Mouse (Mus musculus) thymus, postnatal 0 days (tissue): ENCODE measurements around the gene Pola1. TPM values are rescaled to one million over a fixed set of nuclear protein-coding genes. Genes with fewer than 3 reads are reported as not detected.
A peak's percentile ranks its signal among the peaks of the same experiment; 100 is the strongest.
"Not testable (repeated sequence)": the region's sequence is repeated elsewhere in the genome, so short reads cannot be mapped to it uniquely, and the experiment has no call there.

Source experiments
- DNase-seq: peaks from one replicate; pipeline ENCODE4 v3.0.0-alpha.2; 2015; ENCODE audit warnings: low spot score
- polyA plus RNA-seq: library from polyadenylated mRNA; unstranded; fragments of >200 nt; fragmentation: Nextera tagmentation; extraction: Ambion mirVana; gene quantifications from 2 replicates; pipeline ENCODE4 v1.2.1, GENCODE M21; 2015

Pola1 gene
- polyA plus RNA-seq, 1 experiment from 2014 or later, result 15.9 TPM

- DNase-seq, result peak; percentile 23
Observed at GRCm38 (mm10) chrX:93465711-93466110, 166.2 kb downstream of the Pola1 start.

GRCm38 (mm10) chrX:93429738-93430260, 202.2 kb downstream of the Pola1 start:
- DNase-seq, result no peak

GRCm38 (mm10) chrX:93428956-93429737, 202.8 kb downstream of the Pola1 start:
- no peak for DNase-seq

GRCm38 (mm10) chrX:93400871-93401270, 231.1 kb downstream of the Pola1 start:
- DNase-seq, result not testable (repeated sequence)

- no peak for DNase-seq
Observed at GRCm38 (mm10) chrX:93397089-93397488, 234.9 kb downstream of the Pola1 start.

- no peak for DNase-seq
Observed at GRCm38 (mm10) chrX:93377285-93377972, 254.5 kb downstream of the Pola1 start.

- no peak for DNase-seq
Observed at GRCm38 (mm10) chrX:93373503-93373902, 258.5 kb downstream of the Pola1 start.

- no peak for DNase-seq
Observed at GRCm38 (mm10) chrX:93369708-93370107, 262.2 kb downstream of the Pola1 start.

GRCm38 (mm10) chrX:93368211-93368610, 263.7 kb downstream of the Pola1 start:
- no peak for DNase-seq

- DNase-seq, result no peak
Observed at GRCm38 (mm10) chrX:93321336-93321735, 310.6 kb downstream of the Pola1 start.

- DNase-seq, result no peak
Observed at GRCm38 (mm10) chrX:93319979-93320378, 312.0 kb downstream of the Pola1 start.

- DNase-seq, result no peak
Observed at GRCm38 (mm10) chrX:93317577-93317976, 314.4 kb downstream of the Pola1 start.

GRCm38 (mm10) chrX:93305780-93306179, 326.2 kb downstream of the Pola1 start:
- DNase-seq, result no peak

- no peak for DNase-seq
Observed at GRCm38 (mm10) chrX:93301798-93302197, 330.2 kb downstream of the Pola1 start.

- no peak for DNase-seq
Observed at GRCm38 (mm10) chrX:93300183-93300815, 331.7 kb downstream of the Pola1 start.

- no peak for DNase-seq
Observed at GRCm38 (mm10) chrX:93299771-93300170, 332.2 kb downstream of the Pola1 start.

- DNase-seq, result no peak
Observed at GRCm38 (mm10) chrX:93299046-93299626, 332.8 kb downstream of the Pola1 start.

- no peak for DNase-seq
Observed at GRCm38 (mm10) chrX:93297001-93297441, 334.9 kb downstream of the Pola1 start.

GRCm38 (mm10) chrX:93295819-93296218, 336.1 kb downstream of the Pola1 start:
- DNase-seq, result no peak

GRCm38 (mm10) chrX:93294736-93295490, 337.0 kb downstream of the Pola1 start:
- DNase-seq, result no peak

- no peak for DNase-seq
Observed at GRCm38 (mm10) chrX:93292031-93292430, 339.9 kb downstream of the Pola1 start.
